8 mouse cellular contexts compared by ENCODE assay signal in genomic region chrX:142806620-142807061, GRCm38 (mm10).
DNase-seq lines count a peak whose midpoint lies in the region; ATAC-seq lines count a peak whose summit lies in the region.

No protein-coding gene starts in this region.

- no peak overlapping the region for H3K9ac ChIP-seq in embryonic facial prominence, embryonic 11.5 days (replicated peaks; ENCODE audit: low read length)
- H3K9ac ChIP-seq in stomach, embryonic 15.5 days = no peak overlapping the region

- H3K4me2 ChIP-seq in embryonic facial prominence, embryonic 11.5 days (ENCODE audit: low read depth, low read length) = no peak overlapping the region
- no peak overlapping the region for H3K4me2 ChIP-seq in stomach, embryonic 15.5 days

- 46% methylated on average over 10 of the region's 10 CpGs for WGBS in embryonic facial prominence, embryonic 11.5 days
- 37% methylated on average over 10 of the region's 10 CpGs for WGBS in stomach, embryonic 15.5 days

- intact Hi-C loops in left cerebral cortex, postnatal 4 days (cut with DNase I) = loop anchor here (5.0 to 10.0 kb wide), 2 partner anchors 122 to 249 kb away; partner anchors contain the start of gene Tmem164
- intact Hi-C loops in left cerebral cortex, postnatal 10 days (cut with DNase I) = loop anchor here (2.0 to 10.0 kb wide), 3 partner anchors 124 to 432 kb away; partner anchors contain the start of gene Tmem164

- H3K4me1 ChIP-seq in embryonic facial prominence, embryonic 11.5 days (ENCODE audit: control insufficient read depth, insufficient read depth, low read length) = no peaks in the 10 kb centered on the region
- no peaks in the 10 kb centered on the region for H3K4me1 ChIP-seq in stomach, embryonic 15.5 days

- H3K9me3 ChIP-seq in embryonic facial prominence, embryonic 11.5 days (replicated peaks; ENCODE audit: control insufficient read depth, low read length) = no peaks in the 10 kb centered on the region
- H3K9me3 ChIP-seq in stomach, embryonic 15.5 days = no peaks in the 10 kb centered on the region

- H3K27me3 ChIP-seq in embryonic facial prominence, embryonic 11.5 days (ENCODE audit: control insufficient read depth, insufficient read depth, low read length) = no peaks in the 10 kb centered on the region
- no peaks in the 10 kb centered on the region for H3K27me3 ChIP-seq in stomach, embryonic 15.5 days (replicated peaks)

- peak; percentile 21 for DNase-seq in left cerebral cortex, postnatal 4 days
- DNase-seq in left cerebral cortex, postnatal 10 days (ENCODE audit: extremely low spot score in 1 of 2, low spot score in 2 of 2) = no peak
- DNase-seq in cerebellum, adult 11-12 months = peak; percentile 43
- peak; percentile 56 for DNase-seq in embryonic facial prominence, embryonic 11.5 days (ENCODE audit: low spot score)
- DNase-seq in layer of hippocampus, adult 8-10 months (ENCODE audit: low spot score in 2 of 2) = peak; percentile 10 to 17
- no peak for DNase-seq in urinary bladder, postnatal 4 days (ENCODE audit: low spot score in 2 of 2)
- DNase-seq in gastrocnemius, postnatal 10 days = no peak

- H3K4me3 ChIP-seq in embryonic facial prominence, embryonic 11.5 days (ENCODE audit: low read depth, low read length) = no peak overlapping the region
- no peak overlapping the region for H3K4me3 ChIP-seq in stomach, embryonic 15.5 days (replicated peaks)

- no peaks in the 10 kb centered on the region for H3K36me3 ChIP-seq in embryonic facial prominence, embryonic 11.5 days (replicated peaks; ENCODE audit: control insufficient read depth, insufficient read depth, low read depth, low read length)
- no peaks in the 10 kb centered on the region for H3K36me3 ChIP-seq in stomach, embryonic 15.5 days

- H3K27ac ChIP-seq in embryonic facial prominence, embryonic 11.5 days (replicated peaks; ENCODE audit: low read depth, low read length) = no peak overlapping the region
- H3K27ac ChIP-seq in stomach, embryonic 15.5 days = no peak overlapping the region

- no peak for ATAC-seq in embryonic facial prominence, embryonic 11.5 days (replicated peaks; ENCODE audit: insufficient number of reproducible peaks, low FRiP score, low TSS enrichment, low read depth)
- ATAC-seq in stomach, embryonic 15.5 days (ENCODE audit: insufficient read depth, low FRiP score, low read depth) = peak; percentile 68; the same call in 1 of the 2 replicates

Comparison
In these comparisons a context has a peak if more than half of its experiments do, and no peak if none do; other contexts are left out.
1. DNase-seq: peak in left cerebral cortex, postnatal 4 days (single experiment), cerebellum, adult 11-12 months (single experiment), embryonic facial prominence, embryonic 11.5 days (single experiment) and layer of hippocampus, adult 8-10 months (2 of 2); none in left cerebral cortex, postnatal 10 days (0 of 2), urinary bladder, postnatal 4 days (0 of 2) and gastrocnemius, postnatal 10 days (single experiment).